Mouse (Mus musculus) right cerebral cortex, postnatal 10 days (tissue): ENCODE results near the gene Casp2.
A peak's percentile ranks its signal among the peaks of the same experiment; 100 is the strongest.

ENCODE experiments used
- DNase-seq, 2 experiments: peaks; one replicate each; pipeline ENCODE4 v3.0.0; 2021; ENCODE audit warnings: low spot score in 2 of 2

Casp2 gene

GRCm38 (mm10) chr6:42276151-42276550, 11.4 kb downstream of the Casp2 start:
- no peak for DNase-seq

- no peak for DNase-seq
Measured at GRCm38 (mm10) chr6:42282865-42283528, 18.2 kb downstream of the Casp2 start.

- DNase-seq = no peak
Measured at GRCm38 (mm10) chr6:42286448-42286847, 21.7 kb downstream of the Casp2 start, which contains the start of gene Clcn1. TSS of gene Clcn1 (plus strand) at chr6:42286685.

- DNase-seq = no peak
Measured at GRCm38 (mm10) chr6:42287562-42287961, 22.8 kb downstream of the Casp2 start.

- no peak for DNase-seq
Measured at GRCm38 (mm10) chr6:42293327-42293726, 28.5 kb downstream of the Casp2 start.

GRCm38 (mm10) chr6:42295549-42296094, 30.8 kb downstream of the Casp2 start:
- no peak for DNase-seq

- no peak for DNase-seq
Measured at GRCm38 (mm10) chr6:42299362-42299761, 34.6 kb downstream of the Casp2 start.

GRCm38 (mm10) chr6:42309816-42310378, 45.1 kb downstream of the Casp2 start:
- no peak for DNase-seq

- no peak for DNase-seq
Measured at GRCm38 (mm10) chr6:42310427-42311053, 45.8 kb downstream of the Casp2 start.

- DNase-seq = no peak
Measured at GRCm38 (mm10) chr6:42318293-42318692, 53.5 kb downstream of the Casp2 start.

GRCm38 (mm10) chr6:42323371-42324066, 58.7 kb downstream of the Casp2 start:
- DNase-seq = peak in 1 of 2 experiments; percentile 33

- DNase-seq = peak; percentile 56 to 61
Measured at GRCm38 (mm10) chr6:42324067-42324481, 59.3 kb downstream of the Casp2 start.

- DNase-seq = peak; percentile 85 to 87
Measured at GRCm38 (mm10) chr6:42324482-42325267, 59.9 kb downstream of the Casp2 start, which contains the start of gene Fam131b. TSS of gene Fam131b (minus strand) at chr6:42324643.

- peak; percentile 86 to 87 for DNase-seq
Measured at GRCm38 (mm10) chr6:42325268-42325609, 60.5 kb downstream of the Casp2 start.

GRCm38 (mm10) chr6:42326509-42326908, 61.7 kb downstream of the Casp2 start:
- DNase-seq = no peak

- no peak for DNase-seq
Measured at GRCm38 (mm10) chr6:42328757-42329156, 64.0 kb downstream of the Casp2 start.

- DNase-seq = no peak
Measured at GRCm38 (mm10) chr6:42330216-42330615, 65.4 kb downstream of the Casp2 start.

GRCm38 (mm10) chr6:42330946-42331345, 66.2 kb downstream of the Casp2 start:
- DNase-seq = no peak
